Mouse (Mus musculus) T-cell, adult 2 months (primary cell): ENCODE measurements around the gene Was.
"Not testable (repeated sequence)": the region's sequence is repeated elsewhere in the genome, so short reads cannot be mapped to it uniquely, and the experiment has no call there.

Experiments used
- DNase-seq: peaks from one replicate; pipeline ENCODE4 v3.0.0; 2022; ENCODE audit warnings: low spot score

Gene Was

DNA sequence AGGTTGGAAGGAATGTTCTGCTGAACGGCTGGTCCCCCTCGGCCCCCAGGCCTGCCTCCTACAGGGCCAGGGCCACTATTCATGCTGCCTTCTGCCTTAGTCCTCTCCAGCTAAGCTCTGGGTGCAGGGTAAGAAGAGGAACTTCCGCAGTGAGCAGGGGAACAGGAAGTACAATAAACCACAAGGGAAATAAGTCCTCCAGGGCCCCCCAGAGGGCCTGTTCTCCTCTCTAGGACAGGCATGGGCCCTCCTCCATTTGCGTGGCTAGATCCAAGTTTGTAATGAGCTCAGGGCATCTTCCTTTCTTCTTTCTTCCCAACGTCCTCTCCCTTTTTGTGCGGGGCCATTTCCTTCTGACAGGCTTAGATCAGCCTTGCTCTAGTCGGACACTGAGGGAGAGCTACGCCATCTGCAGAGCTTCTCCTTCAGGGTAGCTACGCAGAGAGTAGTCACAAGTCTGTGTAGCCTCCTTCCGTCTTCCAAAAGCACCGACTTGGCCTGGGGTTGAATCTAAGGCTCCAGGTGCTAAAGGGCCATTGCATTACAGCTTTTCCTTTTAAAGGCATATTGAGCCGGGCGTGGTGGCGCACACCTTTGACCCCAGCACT is at the start of gene Was:
Was (minus strand) TSS at position 153 of the 608 bp plus-strand sequence.
- peak; percentile 68 for DNase-seq

- no peak for DNase-seq
Measured at GRCm38 (mm10) chrX:8139480-8139879, 49.2 kb upstream of the Was start.

DNA sequence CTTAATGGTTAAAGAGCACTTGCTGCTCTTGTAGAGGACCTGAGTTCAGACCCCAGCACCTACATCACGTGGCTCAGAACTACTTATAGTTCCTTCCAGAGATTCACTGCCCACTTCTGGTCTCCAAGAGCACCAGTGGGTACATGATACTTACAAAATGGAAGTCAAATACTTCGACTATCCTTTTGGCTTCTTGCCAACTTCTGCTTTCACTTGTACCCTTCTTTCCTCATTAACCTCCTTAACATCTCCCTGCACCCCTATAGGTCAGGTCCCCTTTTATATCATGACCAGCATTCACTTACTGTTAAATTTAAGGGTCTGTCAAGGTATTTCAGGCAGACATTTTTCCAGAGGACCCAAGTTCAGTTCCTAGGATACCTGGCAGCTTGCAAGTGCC is 45.6 kb upstream of the Was start:
- DNase-seq = no peak

DNA sequence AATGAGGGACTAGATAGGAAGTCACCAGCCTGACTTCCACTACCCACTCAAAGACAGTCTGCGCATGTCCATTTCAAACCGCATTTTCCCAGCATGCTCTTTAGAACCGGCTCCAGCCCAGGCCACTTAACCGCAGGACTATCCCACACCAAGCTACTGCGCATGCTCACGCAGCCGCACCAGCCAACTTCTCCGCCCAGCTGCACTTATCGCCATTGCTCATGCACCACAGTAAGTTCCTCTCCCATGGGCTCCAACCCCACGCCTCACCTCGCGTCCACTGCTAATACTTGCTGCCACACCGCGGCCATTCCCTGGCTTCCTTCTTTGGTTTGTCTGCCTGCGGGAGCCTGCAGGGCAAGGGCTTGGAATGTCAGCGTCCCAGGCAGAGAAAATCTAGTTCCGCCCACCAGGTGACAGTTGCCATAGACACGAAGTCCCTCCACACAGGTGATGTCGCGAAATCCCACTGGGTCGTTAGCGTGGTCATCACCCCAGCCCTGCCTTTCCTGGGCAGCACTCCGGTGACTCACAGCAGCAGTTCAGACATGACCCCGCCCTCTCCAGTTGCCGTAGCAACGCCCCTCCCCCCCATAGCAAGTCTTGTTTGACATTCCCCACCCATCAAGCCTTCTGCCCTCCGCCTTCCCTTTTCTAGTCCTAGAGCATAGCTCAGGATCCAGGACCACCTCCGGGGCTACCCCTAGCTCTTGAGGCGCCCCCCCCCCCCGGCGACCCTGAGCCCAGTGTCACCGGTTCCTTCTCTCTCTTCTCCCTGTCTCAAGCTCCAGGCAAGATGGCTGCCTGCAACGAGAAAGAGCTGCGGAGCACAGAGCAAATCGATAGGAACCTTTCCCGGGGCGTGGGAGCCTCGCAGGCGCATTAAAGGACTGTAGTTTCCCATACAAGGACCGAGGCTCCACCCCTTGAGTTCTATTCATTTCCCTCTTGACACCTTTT is 42.0 kb upstream of the Was start, which contains the start of gene Wdr13:
Wdr13 (minus strand) TSS at position 876 of the 960 bp plus-strand sequence.
- peak; percentile 90 for DNase-seq

GRCm38 (mm10) chrX:8131393-8131792 is 41.1 kb upstream of the Was start:
- DNase-seq = no peak

- no peak for DNase-seq
Measured at GRCm38 (mm10) chrX:8125235-8125634, 34.9 kb upstream of the Was start.

- no peak for DNase-seq
Measured at GRCm38 (mm10) chrX:8123821-8124470, 33.6 kb upstream of the Was start.

DNA sequence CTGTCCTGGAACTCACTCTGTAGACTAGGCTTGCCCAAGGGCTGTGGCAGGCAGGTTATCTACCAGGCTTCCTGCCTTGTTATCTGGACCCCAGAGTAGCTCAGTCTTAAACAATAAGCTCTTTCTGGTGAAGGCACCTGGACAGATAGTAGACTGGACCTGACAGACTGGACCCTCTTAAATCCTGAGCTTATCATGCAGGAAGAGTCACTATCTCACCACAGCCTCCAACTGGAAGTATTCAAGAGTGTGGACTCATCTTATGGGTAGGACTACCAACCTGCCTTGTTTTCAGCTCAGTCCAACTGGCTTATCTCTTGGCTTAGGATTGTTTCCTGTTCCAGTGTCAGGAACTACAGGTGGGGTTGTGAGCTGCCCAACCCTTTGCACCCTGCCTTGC is 27.0 kb upstream of the Was start:
- DNase-seq = no peak

DNA sequence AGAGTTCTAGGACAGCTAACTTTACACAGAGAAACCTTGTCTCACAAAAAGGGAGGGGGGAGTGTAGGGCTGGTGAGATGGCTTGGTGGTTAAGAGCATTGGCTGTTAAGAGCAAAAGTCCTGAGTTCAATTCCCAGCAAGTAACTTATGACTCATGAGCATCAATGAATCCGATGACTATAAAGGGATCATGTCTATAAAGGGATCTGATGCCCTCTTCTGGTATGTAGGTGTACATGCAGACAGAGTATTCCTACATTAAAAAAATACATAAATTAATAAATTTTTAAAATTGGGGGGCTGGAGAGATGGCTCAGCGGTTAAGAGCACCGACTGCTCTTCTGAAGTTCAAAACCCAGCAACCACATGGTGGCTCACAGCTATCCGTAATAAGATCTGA is 25.0 kb upstream of the Was start:
- DNase-seq = no peak

DNA sequence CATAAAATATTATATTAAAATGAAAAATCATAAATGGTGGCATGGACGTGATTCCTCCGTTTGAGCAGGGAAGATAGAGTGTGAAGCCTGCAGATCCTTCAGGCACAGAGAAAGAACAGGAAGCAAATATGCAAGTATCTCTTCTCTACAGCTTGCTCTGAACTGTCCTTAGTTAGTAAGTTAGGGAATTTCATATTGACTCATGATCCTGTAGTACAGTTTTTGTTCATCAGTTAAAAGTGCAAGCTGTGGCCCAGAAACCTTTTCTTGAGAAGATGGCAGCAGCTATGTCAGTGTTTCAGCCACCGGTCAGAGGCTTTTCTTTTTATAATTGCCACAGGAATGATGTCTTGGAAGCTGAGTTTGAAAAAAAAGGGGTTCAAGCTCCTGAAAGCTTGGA is 14.7 kb upstream of the Was start:
- no peak for DNase-seq

DNA sequence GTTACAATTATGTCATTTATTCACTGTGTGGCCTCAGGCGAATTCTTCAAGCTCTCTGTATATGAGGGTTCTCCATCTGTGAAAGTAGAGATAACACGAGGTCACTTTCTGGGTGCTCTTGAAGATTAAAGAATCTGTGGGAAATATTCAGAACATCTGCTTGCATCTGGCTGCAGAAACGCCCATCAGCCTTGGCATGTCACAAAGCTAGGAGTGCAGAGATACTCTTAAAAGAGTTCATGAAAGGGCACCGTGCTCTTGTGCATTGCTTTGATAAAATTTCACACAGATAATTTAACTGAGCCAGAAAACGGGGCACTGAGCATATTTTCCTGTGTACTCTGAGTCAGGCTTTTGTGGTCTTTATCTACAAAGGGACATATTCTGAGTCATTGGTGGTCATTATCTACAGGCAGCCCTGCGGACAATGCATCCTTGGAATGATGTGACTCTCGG is 11.9 kb upstream of the Was start:
- DNase-seq = no peak

- no peak for DNase-seq
Measured at GRCm38 (mm10) chrX:8101017-8101416, 10.7 kb upstream of the Was start.

DNA sequence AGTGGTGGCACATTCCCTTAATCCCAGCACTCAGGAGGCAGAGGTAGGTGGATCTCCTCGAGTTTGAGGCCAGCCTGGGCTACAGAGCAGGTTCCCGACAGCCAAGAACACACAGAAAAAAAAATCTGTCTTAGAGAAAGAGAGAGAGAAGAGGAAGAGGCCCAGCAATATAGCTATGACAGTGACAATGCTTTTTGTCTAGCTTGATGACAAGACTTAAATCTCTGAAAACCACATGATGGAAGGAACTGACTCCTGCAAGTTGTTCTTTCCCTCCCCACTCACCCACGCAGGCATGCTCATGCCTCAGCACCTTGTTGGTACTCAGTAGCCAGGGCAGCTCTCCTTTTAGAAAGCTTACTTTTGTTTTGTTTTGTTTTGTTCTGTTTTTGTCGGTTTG is 9.1 kb upstream of the Was start:
- DNase-seq = no peak

GRCm38 (mm10) chrX:8096787-8097242 is 6.5 kb upstream of the Was start:
- peak; percentile 96 for DNase-seq

GRCm38 (mm10) chrX:8096068-8096786 is 5.9 kb upstream of the Was start:
- peak; percentile 88 for DNase-seq

DNA sequence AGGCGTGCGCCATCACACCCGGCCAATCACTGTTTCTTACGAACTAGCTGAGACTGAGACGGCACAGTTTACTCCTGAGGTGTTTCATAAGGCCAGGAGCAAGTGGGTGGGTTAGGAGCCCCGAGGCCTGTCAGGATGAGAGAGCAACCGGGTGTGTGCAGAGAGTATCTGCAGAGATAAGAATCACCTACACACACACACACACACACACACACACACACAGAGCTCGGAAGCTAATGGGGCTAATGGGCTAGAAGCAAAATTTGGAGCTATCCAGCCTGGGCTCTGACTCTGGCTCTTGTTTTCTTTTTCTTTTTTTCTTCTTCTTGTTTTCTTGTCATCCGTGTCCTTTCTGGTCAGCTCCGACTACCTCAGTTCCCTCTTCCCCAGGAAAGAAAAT is 5.2 kb upstream of the Was start:
- no peak for DNase-seq

- DNase-seq = not testable (repeated sequence)
Measured at GRCm38 (mm10) chrX:8090954-8091347, 653 bp upstream of the Was start.

DNA sequence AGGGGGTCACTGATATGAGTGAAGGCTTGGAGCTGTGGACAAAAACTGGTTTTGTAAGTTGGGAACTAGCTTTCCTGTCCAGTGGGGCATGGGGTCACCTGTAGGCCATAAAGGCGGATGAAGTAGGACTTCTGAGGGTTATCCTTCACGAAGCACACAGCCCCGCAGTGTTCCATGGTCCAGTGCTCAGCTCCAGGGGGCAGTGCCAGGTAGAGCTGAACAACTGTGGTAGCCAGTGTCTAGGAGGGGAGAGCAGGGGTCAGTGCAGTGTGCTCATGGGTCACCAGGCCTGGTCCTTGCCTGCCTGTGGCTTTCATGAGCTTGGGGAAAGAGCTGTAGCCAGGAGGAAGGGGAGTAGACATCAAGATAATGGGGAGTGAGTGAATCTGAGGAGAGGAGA is 552 bp downstream of the Was start:
- no peak for DNase-seq

- DNase-seq = no peak
Measured at GRCm38 (mm10) chrX:8085611-8086010, 4.7 kb downstream of the Was start.

- DNase-seq = no peak
Measured at GRCm38 (mm10) chrX:8084771-8085259, 5.5 kb downstream of the Was start.

- DNase-seq = no peak
Measured at GRCm38 (mm10) chrX:8075104-8075503, 15.2 kb downstream of the Was start.
